Mouse (Mus musculus): Measurements from ENCODE around the gene Ptgdr2.
A peak's percentile ranks its signal among the peaks of the same experiment; 100 is the strongest.

Ptgdr2 gene

GRCm38 (mm10) chr19:10976318-10976717 lies 39.4 kb downstream of the Ptgdr2 start:
- DNase-seq (ENCODE audit: low spot score) = no peak

- peak; percentile 41 for DNase-seq (ENCODE audit: low spot score)
These were observed 42.5 kb downstream of the Ptgdr2 start for GRCm38 (mm10) chr19:10979184-10980168.

DNA sequence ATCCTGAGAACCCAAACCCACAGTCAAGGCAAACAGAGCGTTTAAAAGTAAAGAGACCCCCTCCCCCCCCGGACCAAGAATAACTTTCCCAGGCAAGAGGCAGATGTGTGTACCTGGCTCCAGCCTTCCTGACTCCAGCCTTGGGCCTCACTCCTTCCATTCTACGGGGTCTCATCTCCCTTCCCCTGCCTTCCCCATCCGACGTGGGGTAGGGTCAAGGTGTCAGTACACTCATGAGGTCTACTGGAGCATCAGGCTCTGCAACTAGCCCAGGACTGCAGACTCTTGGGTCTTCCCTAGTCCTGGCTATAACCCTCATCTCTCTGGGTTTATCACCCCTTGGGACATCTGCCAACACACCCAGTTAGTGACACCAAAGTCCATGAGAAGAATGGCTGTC lies 43.2 kb downstream of the Ptgdr2 start:
- DNase-seq (ENCODE audit: low spot score) = no peak

DNA sequence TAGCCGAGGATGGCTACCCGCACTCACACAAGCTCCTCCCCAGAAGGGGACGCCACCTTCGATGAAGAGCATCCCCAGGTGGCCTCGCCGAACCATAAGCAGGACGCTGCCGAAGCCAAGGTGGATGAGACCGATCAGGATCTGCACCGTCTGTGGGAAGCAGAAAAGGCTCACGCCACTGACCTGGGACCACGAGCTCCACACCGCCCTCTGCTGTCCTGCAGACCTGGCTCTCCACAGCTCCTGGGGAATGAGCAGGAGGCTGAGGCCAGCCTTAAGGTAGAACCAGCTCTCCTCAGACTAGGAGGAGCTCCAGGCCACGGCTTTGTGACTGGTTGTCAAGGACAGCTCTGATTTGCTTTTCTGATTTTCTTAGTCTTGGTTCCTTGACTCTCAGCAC lies 46.2 kb downstream of the Ptgdr2 start:
- DNase-seq (ENCODE audit: low spot score) = no peak

DNA sequence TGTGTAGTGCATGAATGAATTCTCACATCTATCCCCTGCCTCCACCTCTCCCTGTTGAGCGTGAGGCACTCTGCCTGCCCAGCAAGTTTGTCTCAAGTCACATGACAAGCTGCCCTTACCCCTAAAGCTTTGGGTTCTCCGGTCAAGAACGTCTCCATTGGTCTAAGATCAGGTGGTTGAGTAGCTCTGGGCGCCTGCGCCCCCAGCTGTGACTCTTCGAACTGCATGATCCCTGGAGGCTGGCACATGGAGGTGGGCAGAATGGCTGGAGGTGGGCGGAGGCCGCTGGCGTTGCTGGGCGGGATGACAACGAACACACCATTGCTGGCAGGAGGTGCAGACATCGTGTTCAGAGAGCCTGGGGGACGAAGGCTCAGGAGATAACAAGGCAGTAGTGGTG lies 47.6 kb downstream of the Ptgdr2 start:
- no peak for DNase-seq (ENCODE audit: low spot score)

- DNase-seq (ENCODE audit: low spot score) = no peak
These were observed 48.9 kb downstream of the Ptgdr2 start for GRCm38 (mm10) chr19:10985889-10986288.

- no peak for DNase-seq (ENCODE audit: low spot score)
These were observed 51.6 kb downstream of the Ptgdr2 start for GRCm38 (mm10) chr19:10988563-10988962.

- no peak for DNase-seq (ENCODE audit: low spot score)
These were observed 53.8 kb downstream of the Ptgdr2 start for GRCm38 (mm10) chr19:10990751-10991150.

DNA sequence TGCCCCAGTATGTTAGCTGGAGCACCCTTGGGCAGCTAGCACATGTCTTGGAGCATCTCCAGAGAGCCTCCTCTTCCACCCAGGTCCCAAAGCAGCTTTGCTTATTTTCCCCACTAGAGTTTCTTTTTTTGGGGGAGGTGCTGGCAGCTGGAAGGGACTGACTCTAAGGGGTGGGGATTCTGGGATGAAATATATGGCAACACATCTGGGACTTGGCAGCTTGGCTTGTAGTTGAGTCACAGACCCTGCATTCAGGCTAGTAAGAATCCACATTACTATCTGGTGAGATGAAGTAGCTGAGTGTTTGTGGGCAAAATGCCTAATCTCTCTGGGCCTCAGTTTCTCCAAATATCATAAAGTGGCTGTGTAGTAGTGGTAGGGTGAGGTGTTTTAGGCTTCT lies 55.0 kb downstream of the Ptgdr2 start:
- no peak for DNase-seq (ENCODE audit: low spot score)

All from ovary, adult 18-20 months (tissue).